Mouse (Mus musculus) heart, postnatal 0 days (tissue): ENCODE measurements around the gene Bri3. TPM values are rescaled to one million over a fixed set of nuclear protein-coding genes. Genes with fewer than 3 reads are reported as not detected.

ENCODE experiments used
- ATAC-seq: fragments of 200-750 bp; cut with Nextera tagmentation; 2 replicates; pipeline ENCODE4 v1.8.0; 2017; ENCODE audit warnings: low read depth, moderate number of reproducible peaks, moderate library complexity; ENCODE audit not compliant: insufficient read depth
- DNase-seq: peaks from one replicate; pipeline ENCODE4 v3.0.0-alpha.2; 2016; ENCODE audit warnings: low spot score
- H3K27ac ChIP-seq: fragments of 300-500 bp; sonication (generic); 2 replicates; pipeline ENCODE4 v1.5.1; 2014; ENCODE audit warnings: low read depth, mild to moderate bottlenecking
- H3K27me3 ChIP-seq: fragments of 300-500 bp; sonication (generic); 2 replicates; pipeline ENCODE4 v1.6.1; 2014; ENCODE audit warnings: low read length, mixed read lengths; ENCODE audit not compliant: control insufficient read depth, insufficient read depth
- H3K36me3 ChIP-seq: fragments of 300-500 bp; sonication (generic); replicated peaks from 2 replicates; pipeline ENCODE4 v1.6.1; 2014; ENCODE audit warnings: low read length, mixed read lengths; ENCODE audit not compliant: control insufficient read depth, insufficient read depth
- H3K4me1 ChIP-seq: fragments of 300-500 bp; sonication (generic); 2 replicates; pipeline ENCODE4 v1.6.1; 2014; ENCODE audit warnings: antibody characterized with exemption; ENCODE audit not compliant: control insufficient read depth, insufficient read depth
- H3K4me2 ChIP-seq: fragments of 300-500 bp; sonication (generic); 2 replicates; pipeline ENCODE4 v1.6.1; 2014; ENCODE audit warnings: low read depth, mild to moderate bottlenecking, low read length, moderate library complexity
- H3K4me3 ChIP-seq: fragments of 300-500 bp; sonication (generic); 2 replicates; pipeline ENCODE4 v1.5.1; 2014; ENCODE audit warnings: low read depth, low read length
- H3K9ac ChIP-seq: fragments of 300-500 bp; sonication (generic); replicated peaks from 2 replicates; pipeline ENCODE4 v1.6.1; 2014; ENCODE audit warnings: low read depth, low read length, mixed read lengths
- H3K9me3 ChIP-seq: fragments of 300-500 bp; sonication (generic); replicated peaks from 2 replicates; pipeline ENCODE4 v1.6.1; 2016; ENCODE audit warnings: low read length; ENCODE audit not compliant: control insufficient read depth
- CTCF ChIP-seq: IDR thresholded peaks from 2 replicates; pipeline ENCODE4 v1.5.1; 2016; ENCODE audit warnings: antibody characterized with exemption, control low read depth, low read depth
- EP300 ChIP-seq: IDR thresholded peaks from 2 replicates; pipeline ENCODE4 v1.6.1; 2016; ENCODE audit warnings: antibody characterized with exemption, low read depth
- WGBS: fragments of 180-500 bp; shearing (Covaris S2); extraction: QIAGEN DNeasy Blood & Tissue Kit; methylation state at CpG from one replicate; pipeline ENCODE4 v1.1.7; 2014; 5-methylcytosine and 5-hydroxymethylcytosine counted together
- polyA plus RNA-seq: library from polyadenylated mRNA; unstranded; fragments of >200 nt; fragmentation: Nextera tagmentation; extraction: Ambion mirVana; gene quantifications from 2 replicates; pipeline ENCODE4 v1.2.1, GENCODE M21; 2015
- total RNA-seq: library from RNA; depleted of rRNA; stranded (reverse); fragments of >200 nt; gene quantifications from 2 replicates; pipeline ENCODE4 v1.2.3, GENCODE M21; 2014; ENCODE audit warnings: low replicate concordance

Gene Bri3
- total and polyA plus RNA-seq, 2 experiments from 2014 or later: 71.0 to 304 TPM

DNA sequence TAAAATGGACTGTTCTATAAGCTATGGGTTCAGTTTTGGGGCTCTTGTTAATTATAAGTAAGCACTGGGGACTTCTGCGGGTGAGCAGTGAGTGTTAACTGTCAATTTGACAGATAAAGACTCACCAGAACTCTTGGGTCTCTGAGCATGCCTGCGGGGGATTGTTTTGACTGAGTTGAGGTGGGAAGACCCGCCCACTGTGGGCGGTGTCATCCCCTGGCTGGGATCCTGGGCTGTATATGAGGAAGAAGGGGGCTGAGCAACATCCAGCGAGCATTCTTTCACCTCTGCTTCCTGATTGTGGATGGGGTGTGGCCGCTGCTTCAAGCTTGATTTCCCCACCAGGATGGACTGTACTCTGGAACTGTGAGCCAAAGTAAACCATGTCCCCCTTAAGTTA is 10.0 kb upstream of the Bri3 start:
- WGBS: 63% methylated on average over 6 of the region's 6 CpGs
- ATAC-seq (no peak), DNase-seq (no peak)

GRCm38 (mm10) chr5:144234714-144235113 is 9.5 kb upstream of the Bri3 start:
- ATAC-seq: no peak

More for the DNA sequence above, 10.0 kb upstream of the Bri3 start:
- TF ChIP-seq EP300 (no peak), CTCF (no peak)
- Histone ChIP-seq H3K27ac (no peak overlapping the region), H3K4me2 (no peak overlapping the region), H3K4me3 (no peak overlapping the region), H3K27me3 (no peaks in the 10 kb centered on the region), H3K9ac (no peak overlapping the region), H3K4me1 (no peaks in the 10 kb centered on the region), H3K36me3 (no peaks in the 10 kb centered on the region), H3K9me3 (peaks cover 9% of the 10 kb centered on the region; the same call in 1 of the 2 replicates)

DNA sequence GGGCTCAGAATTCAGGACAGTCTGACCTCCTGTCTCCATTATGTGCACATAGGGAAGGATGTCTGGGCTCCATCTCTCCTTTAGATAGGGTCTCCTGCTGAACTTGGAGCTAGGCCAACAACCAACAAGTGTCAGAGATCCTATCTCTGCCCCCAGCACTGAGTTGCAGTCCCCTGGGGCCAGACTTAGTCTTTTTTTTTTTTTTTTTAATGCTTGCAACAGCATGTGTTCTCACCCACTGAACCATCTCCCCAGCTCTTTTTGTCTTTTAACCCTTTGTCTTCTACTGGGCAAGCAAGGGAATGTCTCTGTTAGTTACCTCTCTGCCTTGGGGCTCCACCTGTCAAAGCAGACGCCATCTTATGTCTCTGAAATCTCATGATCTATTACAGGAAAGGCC is 5.3 kb upstream of the Bri3 start:
- 76% methylated on average over 1 of the region's 1 CpGs for WGBS
- TF ChIP-seq EP300 (no peak), CTCF (no peak)
- Histone ChIP-seq H3K27me3 (no peaks in the 10 kb centered on the region), H3K9ac (no peak overlapping the region), H3K36me3 (no peaks in the 10 kb centered on the region), H3K9me3 (0 out of 2 replicates have a peak, but pooled peaks cover 3% of the 10 kb centered on the region), H3K4me3 (no peak overlapping the region), H3K27ac (no peak overlapping the region), H3K4me1 (no peaks in the 10 kb centered on the region), H3K4me2 (no peak overlapping the region)
- no peak for ATAC-seq
- no peak for DNase-seq

More at GRCm38 (mm10) chr5:144234714-144235113, 9.5 kb upstream of the Bri3 start:
- Histone ChIP-seq H3K9ac (no peak overlapping the region), H3K27me3 (no peaks in the 10 kb centered on the region), H3K9me3 (peaks cover 9% of the 10 kb centered on the region; the same call in 1 of the 2 replicates), H3K4me3 (no peak overlapping the region), H3K27ac (no peak overlapping the region), H3K4me1 (no peaks in the 10 kb centered on the region), H3K4me2 (no peak overlapping the region), H3K36me3 (no peaks in the 10 kb centered on the region)
- no peak for DNase-seq
- TF ChIP-seq CTCF (no peak), EP300 (no peak)
- 79% methylated on average over 7 of the region's 7 CpGs for WGBS

DNA sequence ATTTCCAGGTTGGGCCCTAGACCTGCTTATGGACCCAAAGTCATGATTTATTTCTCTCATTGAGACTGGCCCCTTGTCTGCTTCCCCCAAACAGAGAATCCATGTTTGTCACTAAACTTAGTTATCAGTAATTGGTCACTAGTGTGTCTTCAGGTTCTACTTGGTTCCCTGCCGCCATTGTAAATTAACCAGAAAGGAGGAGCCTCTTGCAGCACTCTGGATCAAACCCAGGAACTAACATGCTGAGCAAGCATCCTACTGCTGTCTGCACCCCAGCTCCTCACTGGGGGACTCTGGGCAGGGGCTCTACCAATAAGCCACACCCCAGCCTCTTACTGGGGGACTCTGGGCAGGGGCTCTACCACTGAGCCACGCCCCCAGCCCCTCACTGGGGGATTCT is 1.4 kb downstream of the Bri3 start:
- Histone ChIP-seq H3K36me3 (no peaks in the 10 kb centered on the region), H3K4me1 (peaks cover 17% of the 10 kb centered on the region; the same call in 1 of the 2 replicates), H3K27me3 (no peaks in the 10 kb centered on the region), H3K9me3 (0 out of 2 replicates have a peak, but pooled peaks cover 4% of the 10 kb centered on the region), H3K4me3 (no peak overlapping the region), H3K9ac (no peak overlapping the region), H3K27ac (no peak overlapping the region), H3K4me2 (no peak overlapping the region)
- DNase-seq (no peak), ATAC-seq (no peak)
- TF ChIP-seq CTCF (no peak), EP300 (no peak)
- WGBS: 71% methylated on average over 2 of the region's 2 CpGs

- WGBS: 67% methylated on average over 7 of the region's 7 CpGs
- no peaks in the 10 kb centered on the region for H3K27me3 ChIP-seq
- H3K9ac ChIP-seq: no peak overlapping the region
- 0 out of 2 replicates have a peak, but pooled peaks cover 4% of the 10 kb centered on the region for H3K9me3 ChIP-seq
- peaks cover 17% of the 10 kb centered on the region; the same call in 1 of the 2 replicates for H3K4me1 ChIP-seq
- no peak overlapping the region for H3K4me3 ChIP-seq
- DNase-seq (no peak), ATAC-seq (no peak)
- TF ChIP-seq EP300: no peak
- no peak for TF ChIP-seq CTCF
- no peaks in the 10 kb centered on the region for H3K36me3 ChIP-seq
- H3K4me2 ChIP-seq: no peak overlapping the region
- H3K27ac ChIP-seq: no peak overlapping the region
Observed at GRCm38 (mm10) chr5:144246669-144247068, 2.4 kb downstream of the Bri3 start.

GRCm38 (mm10) chr5:144247307-144247706 is 3.1 kb downstream of the Bri3 start:
- no peak for ATAC-seq
- H3K4me3 ChIP-seq: no peak overlapping the region
- no peaks in the 10 kb centered on the region for H3K36me3 ChIP-seq
- no peak overlapping the region for H3K9ac ChIP-seq
- H3K27me3 ChIP-seq: no peaks in the 10 kb centered on the region
- H3K4me2 ChIP-seq: no peak overlapping the region
- no peak overlapping the region for H3K27ac ChIP-seq
- no peak for TF ChIP-seq EP300
- TF ChIP-seq CTCF: no peak
- peaks cover 17% of the 10 kb centered on the region; the same call in 1 of the 2 replicates for H3K4me1 ChIP-seq
- H3K9me3 ChIP-seq: 0 out of 2 replicates have a peak, but pooled peaks cover 4% of the 10 kb centered on the region
- WGBS: 72% methylated on average over 10 of the region's 10 CpGs
- DNase-seq: no peak
